Mouse (Mus musculus) hindbrain, embryonic 11.5 days (tissue): ENCODE measurements around the gene Gm49395. TPM values are rescaled to one million over a fixed set of nuclear protein-coding genes. Genes with fewer than 3 reads are reported as not detected.
A peak's percentile ranks its signal among the peaks of the same experiment; 100 is the strongest.

Experiments used
- ATAC-seq: fragments of 200-750 bp; cut with Nextera tagmentation; 2 replicates; pipeline ENCODE4 v1.8.0; 2017; ENCODE audit warnings: mild to moderate bottlenecking, moderate TSS enrichment, moderate library complexity; ENCODE audit not compliant: low FRiP score
- DNase-seq: peaks from one replicate; pipeline ENCODE4 v3.0.0-alpha.2; 2015; ENCODE audit warnings: low spot score
- H3K27ac ChIP-seq: fragments of 300-500 bp; sonication (generic); 2 replicates; pipeline ENCODE4 v1.5.1; 2014; ENCODE audit warnings: mild to moderate bottlenecking, low read depth, low read length
- H3K27me3 ChIP-seq: fragments of 300-500 bp; sonication (generic); 2 replicates; pipeline ENCODE4 v1.6.1; 2014; ENCODE audit warnings: mild to moderate bottlenecking, low read length, moderate library complexity, mixed read lengths; ENCODE audit not compliant: control insufficient read depth, insufficient read depth
- H3K36me3 ChIP-seq: fragments of 300-500 bp; sonication (generic); 2 replicates; pipeline ENCODE4 v1.6.1; 2014; ENCODE audit warnings: mild to moderate bottlenecking, low read length, moderate library complexity, mixed read lengths; ENCODE audit not compliant: control insufficient read depth, insufficient read depth
- H3K4me1 ChIP-seq: fragments of 300-500 bp; sonication (generic); replicated peaks from 2 replicates; pipeline ENCODE4 v1.6.1; 2014; ENCODE audit warnings: low read length, mixed read lengths; ENCODE audit not compliant: control insufficient read depth, insufficient read depth
- H3K4me2 ChIP-seq: fragments of 300-500 bp; sonication (generic); replicated peaks from 2 replicates; pipeline ENCODE4 v1.6.1; 2014; ENCODE audit warnings: mild to moderate bottlenecking, low read depth, low read length
- H3K4me3 ChIP-seq: fragments of 300-500 bp; sonication (generic); 2 replicates; pipeline ENCODE4 v1.5.1; 2014; ENCODE audit warnings: low read depth, low read length
- H3K9ac ChIP-seq: fragments of 300-500 bp; sonication (generic); 2 replicates; pipeline ENCODE4 v1.6.1; 2014; ENCODE audit warnings: low read depth, low read length
- H3K9me3 ChIP-seq: fragments of 300-500 bp; sonication (generic); 2 replicates; pipeline ENCODE4 v1.6.1; 2016; ENCODE audit warnings: low read length; ENCODE audit not compliant: control insufficient read depth
- WGBS: fragments of 180-500 bp; shearing (Covaris S2); extraction: QIAGEN DNeasy Blood & Tissue Kit; methylation state at CpG from one replicate; pipeline ENCODE4 v1.1.7; 2014; 5-methylcytosine and 5-hydroxymethylcytosine counted together
- polyA plus RNA-seq: library from polyadenylated mRNA; unstranded; fragments of >200 nt; fragmentation: Nextera tagmentation; extraction: Ambion mirVana; gene quantifications from 2 replicates; pipeline ENCODE4 v1.2.1, GENCODE M21; 2014

The Gm49395 gene
- polyA plus RNA-seq, 1 experiment from 2014 or later: 4.1 TPM

DNA sequence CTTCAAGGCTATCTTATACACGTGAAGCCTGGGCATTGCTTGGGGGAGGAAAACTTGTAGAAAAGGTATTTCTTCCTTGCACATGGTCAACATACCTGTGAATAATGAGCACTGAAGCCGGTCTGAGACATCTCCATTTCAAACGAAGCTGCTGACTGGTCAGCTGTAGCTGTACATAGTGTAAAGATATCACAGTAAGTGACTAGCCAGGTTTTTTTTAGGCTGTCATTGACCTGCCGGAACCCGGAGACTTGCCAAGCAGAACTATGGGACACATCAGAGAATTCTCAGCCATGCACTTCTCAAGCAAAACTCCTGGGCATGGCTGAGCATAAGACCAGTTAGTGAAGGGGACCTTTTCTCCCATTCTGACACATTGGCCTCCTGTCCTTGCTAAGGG, 99.6 kb downstream of the Gm49395 start:
- no peak overlapping the region for H3K9ac ChIP-seq
- WGBS: 89% methylated on average over 5 of the region's 5 CpGs

GRCm38 (mm10) chr13:114999582-114999981, 102.1 kb downstream of the Gm49395 start:
- Histone ChIP-seq H3K27ac (no peak overlapping the region), H3K9me3 (no peaks in the 10 kb centered on the region), H3K27me3 (no peaks in the 10 kb centered on the region), H3K4me2 (no peak overlapping the region), H3K4me1 (no peaks in the 10 kb centered on the region), H3K4me3 (no peak overlapping the region), H3K9ac (no peak overlapping the region), H3K36me3 (no peaks in the 10 kb centered on the region)
- WGBS: 91% methylated on average over 4 of the region's 4 CpGs
- DNase-seq: no peak
- ATAC-seq: no peak

More for the DNA sequence above, 99.6 kb downstream of the Gm49395 start:
- Histone ChIP-seq H3K9me3 (no peaks in the 10 kb centered on the region), H3K4me2 (no peak overlapping the region), H3K27me3 (no peaks in the 10 kb centered on the region), H3K4me1 (no peaks in the 10 kb centered on the region), H3K36me3 (no peaks in the 10 kb centered on the region), H3K27ac (no peak overlapping the region), H3K4me3 (no peak overlapping the region)
- DNase-seq (no peak), ATAC-seq (no peak)

GRCm38 (mm10) chr13:114998100-114998499, 103.6 kb downstream of the Gm49395 start:
- no peak overlapping the region for H3K27ac ChIP-seq
- no peaks in the 10 kb centered on the region for H3K9me3 ChIP-seq
- no peaks in the 10 kb centered on the region for H3K36me3 ChIP-seq
- H3K9ac ChIP-seq: no peak overlapping the region
- H3K27me3 ChIP-seq: no peaks in the 10 kb centered on the region
- ATAC-seq: no peak
- WGBS: 89% methylated on average over 10 of the region's 10 CpGs
- no peak for DNase-seq
- H3K4me3 ChIP-seq: no peak overlapping the region
- H3K4me1 ChIP-seq: no peaks in the 10 kb centered on the region
- H3K4me2 ChIP-seq: no peak overlapping the region

GRCm38 (mm10) chr13:114992260-114993014, 109.3 kb downstream of the Gm49395 start:
- WGBS: 43% methylated on average over 14 of the region's 14 CpGs
- H3K4me1 ChIP-seq: no peaks in the 10 kb centered on the region
- no peak overlapping the region for H3K4me2 ChIP-seq
- H3K9me3 ChIP-seq: no peaks in the 10 kb centered on the region
- H3K9ac ChIP-seq: no peak overlapping the region
- H3K4me3 ChIP-seq: no peak overlapping the region
- no peaks in the 10 kb centered on the region for H3K36me3 ChIP-seq
- no peak overlapping the region for H3K27ac ChIP-seq
- ATAC-seq (peak; percentile 38; the same call in 1 of the 2 replicates), DNase-seq (no peak)
- H3K27me3 ChIP-seq: no peaks in the 10 kb centered on the region

DNA sequence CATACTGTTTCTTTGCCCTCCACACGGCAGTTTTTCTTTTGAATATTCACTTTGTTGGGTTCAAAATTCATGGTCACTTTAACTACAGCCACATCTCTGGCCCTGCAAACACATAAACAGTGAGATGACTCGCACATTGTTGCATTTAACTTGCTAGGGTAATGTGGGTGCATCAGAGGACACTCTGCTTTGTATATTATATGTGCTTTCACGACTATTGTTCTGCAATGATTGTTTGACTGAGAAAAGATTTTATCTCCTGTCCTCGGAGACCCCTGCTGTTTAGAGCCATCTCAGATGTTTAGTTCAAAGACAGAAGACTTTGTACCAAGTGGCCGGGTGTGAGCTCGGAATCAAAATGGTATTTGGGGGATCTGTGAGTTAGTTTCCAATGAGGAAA, 114.1 kb downstream of the Gm49395 start:
- Histone ChIP-seq H3K4me1 (no peaks in the 10 kb centered on the region), H3K9ac (no peak overlapping the region), H3K4me2 (no peak overlapping the region), H3K9me3 (no peaks in the 10 kb centered on the region), H3K27me3 (no peaks in the 10 kb centered on the region), H3K27ac (no peak overlapping the region), H3K36me3 (no peaks in the 10 kb centered on the region), H3K4me3 (no peak overlapping the region)
- ATAC-seq: no peak
- 65% methylated on average over 6 of the region's 6 CpGs for WGBS
- DNase-seq: no peak

DNA sequence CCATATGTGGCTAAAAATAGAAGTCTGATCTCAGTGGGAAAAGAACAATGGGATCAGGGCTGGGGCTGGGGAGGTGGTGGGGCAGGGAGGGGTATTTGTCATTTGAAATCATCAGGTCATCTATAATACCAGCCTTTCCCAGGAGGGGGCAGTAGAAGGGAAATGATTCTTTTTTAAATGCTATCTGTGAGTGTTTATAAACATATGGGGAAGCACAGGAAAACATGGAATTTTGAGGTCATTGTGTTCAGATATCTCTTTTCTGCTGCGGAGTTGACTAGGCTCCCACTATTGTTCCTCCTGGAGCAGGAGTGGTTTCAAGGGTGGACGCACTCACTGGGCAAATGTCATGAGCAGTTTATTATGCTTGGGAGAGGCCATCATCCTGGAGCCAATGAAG, 114.6 kb downstream of the Gm49395 start:
- 56% methylated on average over 2 of the region's 2 CpGs for WGBS
- Histone ChIP-seq H3K27me3 (no peaks in the 10 kb centered on the region), H3K27ac (no peak overlapping the region), H3K4me2 (no peak overlapping the region), H3K4me3 (no peak overlapping the region), H3K9ac (no peak overlapping the region), H3K4me1 (no peaks in the 10 kb centered on the region), H3K36me3 (no peaks in the 10 kb centered on the region), H3K9me3 (no peaks in the 10 kb centered on the region)
- ATAC-seq (no peak), DNase-seq (peak; percentile 41)

Other genes starting within 250 kb of the Gm49395 start
- 0.80 and 2.3 TPM in 2 replicates for gene Itga2, start 169.8 kb downstream of the Gm49395 start, polyA plus RNA-seq
- 8.0 TPM in 2 replicates for gene Pelo, start 11.7 kb downstream of the Gm49395 start, polyA plus RNA-seq
- gene Itga1, start within 50 bp of the Gm49395 start, polyA plus RNA-seq: 5.7 and 8.0 TPM in 2 replicates